Mouse (Mus musculus) thymus, postnatal 25 days (tissue): ENCODE measurements around the gene Prr7.

Source experiments
- DNase-seq: peaks from one replicate; pipeline ENCODE4 v3.0.0; 2022

Prr7 gene

GRCm38 (mm10) chr13:55479008-55479407 lies 14.9 kb downstream of the Prr7 start:
- DNase-seq = no peak

GRCm38 (mm10) chr13:55479929-55480328 lies 15.9 kb downstream of the Prr7 start:
- no peak for DNase-seq

- no peak for DNase-seq
Observed at GRCm38 (mm10) chr13:55482542-55482941, 18.5 kb downstream of the Prr7 start.

GRCm38 (mm10) chr13:55483071-55483470 lies 19.0 kb downstream of the Prr7 start:
- no peak for DNase-seq

DNA sequence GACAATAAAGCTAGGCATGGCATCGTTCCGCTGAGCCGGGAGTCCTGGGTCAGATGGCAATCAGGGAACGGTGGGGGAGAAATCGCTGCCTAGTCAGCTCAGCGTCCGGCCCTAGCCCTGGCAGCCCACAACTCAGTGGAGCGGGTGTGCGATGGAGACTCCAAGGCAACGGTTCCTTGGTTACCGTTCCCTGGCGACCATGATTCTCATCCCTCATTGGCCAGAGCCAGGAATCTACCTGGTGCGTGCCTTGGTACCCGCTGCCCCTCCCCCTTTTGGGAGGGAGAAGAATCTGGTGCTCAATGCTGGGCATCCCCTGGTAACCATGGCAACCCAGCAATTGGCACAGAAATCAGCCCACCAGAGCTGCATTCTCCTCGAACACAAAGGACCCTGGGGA lies 19.5 kb downstream of the Prr7 start:
- DNase-seq = no peak

DNA sequence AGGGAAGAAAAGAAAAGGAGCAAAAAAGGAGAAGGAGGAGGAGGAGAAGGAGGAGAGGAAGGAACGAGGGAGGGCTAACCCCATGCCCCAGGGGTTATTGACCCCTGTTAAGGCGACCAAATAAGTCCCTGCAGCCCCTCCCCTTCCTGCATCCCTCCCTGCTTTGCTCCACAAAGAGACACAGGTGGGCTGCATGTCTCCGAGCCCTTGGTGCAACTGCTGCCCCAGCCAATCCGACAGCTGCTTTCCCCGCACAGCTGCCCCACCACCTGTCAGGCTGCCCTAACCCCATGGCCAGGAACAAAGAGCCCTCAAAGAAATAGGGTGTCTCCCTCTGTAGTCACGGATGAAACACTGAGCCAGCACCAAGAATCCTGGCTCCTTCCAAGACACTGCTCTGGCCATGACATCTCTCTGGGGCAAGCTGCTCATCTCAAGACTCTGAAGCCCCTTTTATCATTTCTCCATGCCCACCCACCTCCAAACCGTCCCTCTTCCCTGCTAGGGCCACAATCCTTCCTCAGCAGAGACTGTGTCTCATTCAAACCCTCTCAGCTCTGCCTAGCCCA lies 20.5 kb downstream of the Prr7 start:
- peak; percentile 52 for DNase-seq

DNA sequence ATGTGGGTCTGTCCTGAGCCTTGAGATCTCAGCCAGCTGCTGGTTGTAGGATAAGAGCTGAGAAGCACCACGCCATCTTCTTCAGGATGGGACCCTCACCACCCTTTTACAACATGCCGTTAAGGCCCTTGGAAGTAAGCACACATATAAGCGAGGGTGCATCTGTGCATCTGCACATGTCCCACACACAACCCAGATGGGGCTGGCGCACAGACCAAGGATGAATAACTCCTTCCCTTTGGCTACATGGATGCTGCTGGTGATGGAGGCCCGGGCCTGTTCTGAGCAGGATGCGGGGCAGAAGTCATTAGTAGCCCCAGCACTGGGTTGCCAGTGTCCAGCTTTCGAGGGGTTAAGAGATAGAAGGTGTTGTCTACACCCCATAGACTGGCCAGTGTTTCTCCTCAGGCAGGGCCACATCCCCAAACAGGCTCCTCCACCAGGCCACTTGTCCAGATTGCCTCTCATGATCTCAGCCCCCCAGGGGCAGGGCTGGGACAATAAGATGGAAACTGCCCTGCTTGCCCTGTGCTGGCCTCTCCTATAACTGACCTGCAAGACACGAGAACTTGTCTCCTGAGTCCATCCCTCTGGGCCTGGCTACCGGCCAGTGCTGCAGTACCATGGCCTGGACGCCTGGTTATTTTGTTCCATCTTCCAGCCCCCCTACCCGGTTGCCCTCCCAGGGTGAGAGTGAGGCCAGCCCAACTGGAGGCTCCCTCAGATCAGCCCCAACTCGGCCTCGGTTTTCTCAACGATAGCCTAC lies 22.1 kb downstream of the Prr7 start:
- DNase-seq = no peak

GRCm38 (mm10) chr13:55486916-55487577 lies 23.0 kb downstream of the Prr7 start:
- DNase-seq = no peak

- DNase-seq = no peak
Observed at GRCm38 (mm10) chr13:55487578-55488498, 23.8 kb downstream of the Prr7 start, which contains the start of gene Dbn1. Gene Dbn1 (minus strand): TSS chr13:55488111.

DNA sequence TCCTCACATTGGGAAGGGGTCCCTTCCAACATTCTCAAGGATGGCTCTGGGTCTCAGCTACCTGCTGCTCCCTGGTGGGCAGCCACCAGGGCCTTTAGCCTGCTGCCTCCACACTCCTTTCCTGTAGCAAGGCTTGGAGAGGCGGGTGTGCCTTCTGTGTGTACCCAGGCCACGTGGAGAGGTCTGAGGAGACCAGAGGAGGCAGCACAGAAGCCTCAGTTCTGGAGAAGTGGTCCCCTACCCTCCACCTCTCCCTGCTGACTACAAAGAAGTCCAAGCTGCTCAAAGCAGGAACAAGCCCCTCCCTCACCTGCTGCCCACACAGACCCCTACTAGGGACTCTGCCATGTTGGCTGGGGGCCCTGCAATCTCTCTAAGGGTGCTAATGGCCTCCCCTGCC lies 30.2 kb downstream of the Prr7 start:
- no peak for DNase-seq

DNA sequence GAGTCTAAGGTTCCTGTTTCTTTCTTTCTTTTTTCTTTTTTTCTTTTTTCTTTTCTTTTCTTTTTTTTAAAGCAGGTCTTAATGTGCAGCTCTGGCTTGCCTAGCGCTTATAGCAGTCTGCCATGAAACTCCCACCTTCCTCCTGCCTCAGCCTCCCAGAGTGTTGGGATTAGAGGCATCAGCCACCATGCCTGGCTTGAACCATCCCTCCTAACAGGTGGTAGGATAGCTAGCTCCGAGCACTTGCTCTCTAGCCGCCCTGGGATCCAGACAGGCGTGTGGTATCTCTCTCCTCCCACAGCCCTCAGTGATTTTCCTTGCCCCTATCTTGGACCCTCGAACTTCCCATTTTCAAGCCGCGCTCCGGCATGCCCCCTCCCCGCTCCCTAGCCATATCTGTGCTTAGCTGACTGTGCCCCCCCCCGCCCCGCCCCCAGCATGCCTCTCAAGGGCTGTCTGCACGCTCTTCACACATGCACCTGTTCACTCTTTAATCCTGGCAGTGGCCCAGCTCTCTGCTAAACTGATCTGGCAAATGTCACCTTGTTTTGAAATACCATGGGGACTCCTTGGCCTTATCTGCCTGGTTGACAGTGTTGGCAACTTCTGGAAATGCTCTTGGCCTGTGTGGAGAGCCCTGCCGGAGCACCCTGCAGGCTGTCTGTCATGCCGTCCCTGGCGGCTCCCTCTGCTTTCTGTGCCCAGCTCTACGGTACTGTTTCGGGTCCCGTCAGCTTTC lies 31.0 kb downstream of the Prr7 start:
- no peak for DNase-seq

GRCm38 (mm10) chr13:55495702-55496101 lies 31.6 kb downstream of the Prr7 start:
- no peak for DNase-seq

DNA sequence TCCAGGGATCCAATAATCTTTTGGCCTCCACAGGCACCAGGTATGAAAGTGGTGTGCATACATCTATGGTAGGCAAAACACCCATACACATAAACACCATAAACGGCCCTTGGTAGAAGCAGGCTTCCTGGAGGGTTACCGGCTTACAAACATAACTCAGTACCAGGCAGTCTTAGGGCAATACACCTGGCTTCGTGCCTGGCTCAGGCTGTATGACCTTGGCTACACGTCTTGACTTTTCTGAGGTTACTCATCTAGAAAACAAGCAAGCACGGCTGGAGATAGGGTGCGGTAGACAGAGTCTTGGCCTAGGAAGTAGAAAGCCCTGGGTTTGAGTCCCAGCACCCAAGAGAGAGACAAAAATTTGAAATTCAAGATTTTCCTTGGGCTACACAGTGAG lies 32.6 kb downstream of the Prr7 start:
- no peak for DNase-seq

GRCm38 (mm10) chr13:55498906-55499305 lies 34.8 kb downstream of the Prr7 start:
- DNase-seq = no peak

- no peak for DNase-seq
Observed at GRCm38 (mm10) chr13:55500575-55500974, 36.5 kb downstream of the Prr7 start.

DNA sequence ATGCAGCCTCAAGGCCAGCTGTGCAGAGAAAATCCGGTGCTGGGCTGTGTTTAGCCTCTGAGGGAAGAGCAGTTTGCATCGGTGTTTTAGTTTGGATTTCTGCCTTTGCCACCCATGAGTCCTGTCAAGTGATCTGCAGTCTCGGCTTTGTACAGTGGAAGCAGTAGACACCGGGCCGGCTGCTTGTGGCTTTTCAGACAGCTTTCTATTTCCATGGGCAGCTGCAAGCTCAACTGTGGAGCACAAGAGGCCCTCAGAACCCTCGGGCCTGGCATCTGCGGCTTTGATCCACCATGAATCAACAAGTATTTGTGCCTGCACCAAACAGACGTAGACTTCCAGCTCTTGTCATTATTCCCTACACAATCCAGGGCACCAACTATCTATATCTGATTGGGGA lies 38.3 kb downstream of the Prr7 start:
- DNase-seq = peak; percentile 18

DNA sequence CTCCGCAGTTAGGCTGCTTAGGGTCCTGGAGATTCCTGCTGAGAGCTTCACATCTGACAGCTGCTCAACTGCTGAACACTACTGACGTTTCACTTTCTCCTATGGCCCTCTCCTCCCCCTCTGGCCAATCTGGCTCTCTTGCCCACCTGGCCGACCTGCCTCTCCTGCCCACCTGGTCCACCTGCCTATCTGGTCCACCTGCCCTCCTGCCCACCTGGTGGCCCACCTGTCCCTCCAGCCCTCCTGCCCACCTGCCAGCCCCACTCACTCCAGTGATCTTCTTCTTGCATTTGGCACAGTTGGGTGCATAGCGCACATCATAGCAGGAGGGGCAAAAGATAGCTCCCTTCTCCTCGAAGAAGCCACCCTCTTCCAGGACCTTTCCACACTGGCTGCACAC lies 40.3 kb downstream of the Prr7 start:
- no peak for DNase-seq

GRCm38 (mm10) chr13:55505810-55506209 lies 41.7 kb downstream of the Prr7 start:
- DNase-seq = no peak

GRCm38 (mm10) chr13:55506697-55507096 lies 42.6 kb downstream of the Prr7 start:
- no peak for DNase-seq

DNA sequence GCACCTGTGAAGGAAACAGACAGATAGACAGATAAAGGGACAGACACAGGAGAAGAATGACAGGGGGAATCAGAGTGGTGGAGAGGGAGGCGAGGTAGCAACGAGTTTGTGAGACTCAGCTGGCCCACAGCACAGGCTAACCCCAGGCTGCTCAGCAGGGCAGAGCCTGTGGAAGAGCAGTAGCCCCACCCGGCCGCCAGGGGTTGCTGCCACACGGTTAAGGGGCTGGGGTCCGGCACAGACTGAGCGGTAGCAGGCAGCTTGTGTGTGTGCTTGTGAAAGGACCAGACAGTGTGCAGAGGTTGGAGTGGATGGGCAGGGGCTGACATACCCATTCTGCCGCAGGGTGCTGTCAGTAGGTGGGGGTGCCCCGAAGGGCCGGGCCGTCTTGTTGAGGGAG lies 43.8 kb downstream of the Prr7 start:
- DNase-seq = no peak

- DNase-seq = no peak
Observed at GRCm38 (mm10) chr13:55508531-55508930, 44.5 kb downstream of the Prr7 start.

GRCm38 (mm10) chr13:55510332-55510667 lies 46.2 kb downstream of the Prr7 start:
- DNase-seq = no peak
